Mouse (Mus musculus) liver, embryonic 11.5 days (tissue): ENCODE measurements at regions not wholly inside any gene's neighbourhood (a gene's known extent, or its start where the extent isn't known, plus 50 kb on each side); places are given as distances from the start of the nearest gene placed in this dataset.

ENCODE experiments used
- ATAC-seq: fragments of 200-750 bp; cut with Nextera tagmentation; replicated peaks from 2 replicates; pipeline ENCODE4 v1.8.0; 2017; ENCODE audit warnings: moderate number of reproducible peaks, mild to moderate bottlenecking, moderate TSS enrichment, moderate library complexity; ENCODE audit not compliant: low FRiP score
- DNase-seq: peaks from one replicate; pipeline ENCODE4 v3.0.0-alpha.2; 2017; ENCODE audit warnings: low spot score
- H3K27ac ChIP-seq: fragments of 300-500 bp; sonication (generic); 2 replicates; pipeline ENCODE4 v1.5.1; 2014; ENCODE audit warnings: mild to moderate bottlenecking, low read depth, low read length, control low read depth
- H3K27me3 ChIP-seq: fragments of 300-500 bp; sonication (generic); replicated peaks from 2 replicates; pipeline ENCODE4 v1.6.1; 2014; ENCODE audit warnings: low read length, mixed read lengths; ENCODE audit not compliant: control insufficient read depth, insufficient read depth
- H3K36me3 ChIP-seq: fragments of 300-500 bp; sonication (generic); 2 replicates; pipeline ENCODE4 v1.6.1; 2014; ENCODE audit warnings: mild to moderate bottlenecking, low read length, moderate library complexity, mixed read lengths; ENCODE audit not compliant: control insufficient read depth, insufficient read depth
- H3K4me1 ChIP-seq: fragments of 300-500 bp; sonication (generic); replicated peaks from 2 replicates; pipeline ENCODE4 v1.6.1; 2014; ENCODE audit warnings: low read length, mixed read lengths; ENCODE audit not compliant: control insufficient read depth, insufficient read depth
- H3K4me2 ChIP-seq: fragments of 300-500 bp; sonication (generic); 2 replicates; pipeline ENCODE4 v1.6.1; 2014; ENCODE audit warnings: mild to moderate bottlenecking, control low read depth, moderate library complexity
- H3K4me3 ChIP-seq: fragments of 300-500 bp; sonication (generic); 2 replicates; pipeline ENCODE4 v1.5.1; 2014; ENCODE audit warnings: low read depth, low read length, control low read depth
- H3K9ac ChIP-seq: fragments of 300-500 bp; sonication (generic); 2 replicates; pipeline ENCODE4 v1.6.1; 2014; ENCODE audit warnings: low read depth, low read length, control low read depth
- H3K9me3 ChIP-seq: fragments of 300-500 bp; sonication (generic); 2 replicates; pipeline ENCODE4 v1.6.1; 2016; ENCODE audit warnings: low read length, inconsistent platforms, mixed read lengths; ENCODE audit not compliant: control insufficient read depth
- WGBS: fragments of 180-500 bp; shearing (Covaris S2); extraction: QIAGEN DNeasy Blood & Tissue Kit; methylation state at CpG from one replicate; pipeline ENCODE4 v1.1.7; 2014; 5-methylcytosine and 5-hydroxymethylcytosine counted together

DNA sequence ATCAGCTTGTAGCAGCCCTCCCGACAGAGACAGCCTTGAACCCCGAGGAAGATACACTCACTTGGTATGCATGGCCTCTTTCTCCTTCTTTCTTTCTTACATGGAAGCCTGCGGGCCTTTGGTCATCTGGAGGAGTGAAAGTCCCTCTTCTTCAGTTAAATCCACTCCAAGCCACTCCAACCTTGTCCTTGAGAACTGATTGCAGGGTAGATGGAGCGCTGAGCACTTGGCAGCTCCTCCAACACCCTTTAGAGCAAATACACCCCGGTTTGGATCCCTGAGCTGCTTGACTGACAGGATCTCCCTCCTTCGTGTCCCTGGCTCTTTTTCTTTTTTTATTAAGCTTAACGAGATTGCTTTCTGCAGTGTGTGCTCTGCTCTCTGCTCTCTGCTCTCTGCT, 173.3 kb upstream of the Fam19a5 start:
- Histone ChIP-seq H3K9me3 (no peaks in the 10 kb centered on the region), H3K27me3 (no peaks in the 10 kb centered on the region), H3K27ac (no peak overlapping the region), H3K36me3 (no peaks in the 10 kb centered on the region), H3K4me3 (no peak overlapping the region), H3K9ac (no peak overlapping the region), H3K4me1 (no peaks in the 10 kb centered on the region), H3K4me2 (no peak overlapping the region)
- DNase-seq (no peak), ATAC-seq (no peak)
- WGBS: 70% methylated on average over 7 of the region's 7 CpGs

GRCm38 (mm10) chr15:87374670-87375069, 169.4 kb upstream of the Fam19a5 start:
- WGBS: 84% methylated on average over 13 of the region's 13 CpGs
- H3K36me3 ChIP-seq: no peaks in the 10 kb centered on the region
- DNase-seq (no peak), ATAC-seq (no peak)
- H3K4me1 ChIP-seq: no peaks in the 10 kb centered on the region
- no peak overlapping the region for H3K4me3 ChIP-seq
- H3K4me2 ChIP-seq: no peak overlapping the region
- H3K9ac ChIP-seq: no peak overlapping the region
- H3K27ac ChIP-seq: no peak overlapping the region
- H3K9me3 ChIP-seq: no peaks in the 10 kb centered on the region
- H3K27me3 ChIP-seq: no peaks in the 10 kb centered on the region

DNA sequence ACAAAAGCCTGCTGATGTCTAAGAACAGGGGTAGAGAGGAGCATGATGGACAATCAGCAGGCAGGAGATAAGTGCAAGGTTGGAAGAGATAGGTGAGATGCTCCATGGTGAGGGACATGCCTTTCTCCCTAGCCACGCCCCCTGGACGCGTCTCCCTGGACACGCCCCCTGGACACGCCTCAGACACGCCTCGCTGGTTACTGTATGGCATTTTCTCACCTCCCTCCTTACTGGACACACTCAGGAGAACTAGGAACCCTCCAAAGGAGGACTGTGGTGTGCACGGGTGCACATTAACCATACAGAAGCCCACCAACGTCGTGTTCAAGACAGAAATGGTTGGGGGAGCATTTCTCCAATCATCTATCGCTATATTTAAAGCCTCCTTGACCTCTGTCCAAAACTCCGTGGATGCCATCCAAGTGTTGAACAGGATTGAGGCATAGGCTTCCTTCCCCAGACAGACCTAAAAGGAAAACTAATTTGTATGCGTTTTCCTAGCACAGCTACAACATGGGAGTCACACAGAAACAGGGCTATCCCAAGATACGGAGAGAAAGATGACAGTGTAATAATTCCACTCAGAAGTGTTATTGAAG, 168.4 kb upstream of the Fam19a5 start:
- WGBS: 77% methylated on average over 14 of the region's 14 CpGs
- Histone ChIP-seq H3K27me3 (no peaks in the 10 kb centered on the region), H3K9ac (no peak overlapping the region), H3K4me2 (no peak overlapping the region), H3K4me3 (no peak overlapping the region), H3K9me3 (no peaks in the 10 kb centered on the region), H3K36me3 (no peaks in the 10 kb centered on the region), H3K4me1 (no peaks in the 10 kb centered on the region), H3K27ac (no peak overlapping the region)
- ATAC-seq (no peak), DNase-seq (no peak)

- H3K9me3 ChIP-seq: no peaks in the 10 kb centered on the region
- no peak overlapping the region for H3K27ac ChIP-seq
- H3K4me2 ChIP-seq: no peak overlapping the region
- no peaks in the 10 kb centered on the region for H3K27me3 ChIP-seq
- H3K4me3 ChIP-seq: no peak overlapping the region
- no peaks in the 10 kb centered on the region for H3K36me3 ChIP-seq
- no peak overlapping the region for H3K9ac ChIP-seq
- ATAC-seq (no peak), DNase-seq (no peak)
- 63% methylated on average over 6 of the region's 6 CpGs for WGBS
- H3K4me1 ChIP-seq: no peaks in the 10 kb centered on the region
Measured at GRCm38 (mm10) chr15:87383551-87384265, 160.4 kb upstream of the Fam19a5 start.

DNA sequence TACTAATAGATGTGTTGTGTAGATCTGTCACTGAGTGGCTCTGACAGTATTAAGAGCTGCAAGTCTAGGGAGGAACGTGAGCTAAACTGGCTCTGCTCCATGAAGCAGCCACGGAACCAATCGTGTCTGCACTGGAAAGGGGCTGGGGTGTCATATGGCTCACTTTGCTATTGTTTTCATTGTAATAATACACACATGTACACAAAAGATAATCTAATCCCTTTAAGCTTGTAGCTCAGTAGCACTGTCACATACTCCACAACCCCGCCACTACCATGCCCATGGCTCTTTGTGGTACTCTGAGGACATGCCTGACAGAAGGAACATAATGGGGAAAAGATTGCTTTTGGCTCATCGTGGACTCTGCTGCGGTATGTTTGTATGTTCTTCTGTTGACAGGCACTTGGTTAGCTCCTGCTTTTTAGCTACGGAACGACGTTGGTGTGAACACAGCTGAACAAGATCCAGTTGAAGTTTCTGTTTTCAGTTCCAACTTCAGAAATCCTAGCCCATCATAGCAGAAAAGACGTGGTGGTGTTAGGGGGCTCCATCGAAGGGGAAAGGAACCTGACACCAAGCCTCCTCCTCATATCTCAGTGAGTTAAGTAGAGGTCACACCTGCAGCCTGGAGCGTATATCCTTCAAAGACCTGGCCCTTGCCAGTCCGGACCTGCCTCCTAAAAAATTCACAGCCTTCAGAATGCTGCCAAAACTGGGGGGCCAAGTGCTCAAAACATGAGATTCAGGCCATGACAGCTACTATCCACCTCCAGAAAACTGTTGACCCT, 159.6 kb upstream of the Fam19a5 start:
- WGBS: 73% methylated on average over 13 of the region's 13 CpGs
- ATAC-seq: no peak
- Histone ChIP-seq H3K4me3 (no peak overlapping the region), H3K9me3 (no peaks in the 10 kb centered on the region), H3K9ac (no peak overlapping the region), H3K27ac (no peak overlapping the region), H3K36me3 (no peaks in the 10 kb centered on the region), H3K27me3 (no peaks in the 10 kb centered on the region), H3K4me2 (no peak overlapping the region), H3K4me1 (no peaks in the 10 kb centered on the region)
- no peak for DNase-seq

DNA sequence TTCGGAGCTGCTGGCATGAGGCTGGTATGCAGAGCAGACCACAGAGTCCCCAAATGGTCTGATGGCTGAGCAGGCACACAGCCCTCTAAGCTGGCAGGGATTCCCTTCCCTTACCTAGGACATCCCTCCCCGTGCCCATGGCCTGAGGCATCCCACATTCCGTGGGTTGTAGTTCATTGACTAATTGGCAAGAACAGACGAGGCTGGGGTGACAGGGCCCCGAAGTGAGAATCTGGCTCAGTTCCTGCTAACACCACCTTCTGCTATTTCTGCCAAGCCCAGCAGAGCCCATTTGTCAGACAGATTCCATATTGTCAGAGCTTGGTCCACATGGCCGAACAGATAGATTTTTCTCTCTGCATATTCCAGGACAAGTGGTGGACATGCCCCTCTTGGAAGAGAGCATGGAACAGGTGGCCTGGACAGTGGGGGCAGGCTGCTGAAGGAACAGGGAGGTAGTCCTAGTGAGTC, 157.6 kb upstream of the Fam19a5 start:
- ATAC-seq (no peak), DNase-seq (no peak)
- H3K4me2 ChIP-seq: no peak overlapping the region
- no peaks in the 10 kb centered on the region for H3K27me3 ChIP-seq
- no peak overlapping the region for H3K4me3 ChIP-seq
- H3K9ac ChIP-seq: no peak overlapping the region
- H3K4me1 ChIP-seq: no peaks in the 10 kb centered on the region
- H3K27ac ChIP-seq: no peak overlapping the region
- no peaks in the 10 kb centered on the region for H3K36me3 ChIP-seq
- no peaks in the 10 kb centered on the region for H3K9me3 ChIP-seq
- WGBS: 81% methylated on average over 6 of the region's 6 CpGs

DNA sequence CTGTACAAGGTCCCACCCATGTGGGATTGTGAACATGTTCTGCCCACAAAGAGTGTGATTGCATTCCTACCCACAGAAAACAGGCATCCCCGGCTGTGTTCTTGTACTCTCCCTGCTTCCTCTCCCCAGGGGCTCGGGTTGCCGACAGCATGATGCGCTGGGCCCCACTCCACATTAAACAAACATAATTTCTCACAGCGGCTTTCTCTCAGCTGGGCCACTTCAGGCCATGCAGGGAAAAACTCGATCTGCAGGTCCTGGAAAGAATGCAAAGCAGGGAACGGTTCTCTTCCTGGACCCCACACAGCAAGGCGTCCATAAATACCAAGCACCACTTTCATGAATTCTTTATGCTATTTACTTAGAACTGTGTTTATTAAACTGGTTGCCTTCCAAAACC, 152.7 kb upstream of the Fam19a5 start:
- Histone ChIP-seq H3K27me3 (no peaks in the 10 kb centered on the region), H3K9me3 (no peaks in the 10 kb centered on the region), H3K9ac (no peak overlapping the region), H3K36me3 (no peaks in the 10 kb centered on the region), H3K4me1 (no peaks in the 10 kb centered on the region), H3K27ac (no peak overlapping the region), H3K4me2 (no peak overlapping the region), H3K4me3 (no peak overlapping the region)
- ATAC-seq (no peak), DNase-seq (no peak)
- WGBS: 57% methylated on average over 8 of the region's 8 CpGs

DNA sequence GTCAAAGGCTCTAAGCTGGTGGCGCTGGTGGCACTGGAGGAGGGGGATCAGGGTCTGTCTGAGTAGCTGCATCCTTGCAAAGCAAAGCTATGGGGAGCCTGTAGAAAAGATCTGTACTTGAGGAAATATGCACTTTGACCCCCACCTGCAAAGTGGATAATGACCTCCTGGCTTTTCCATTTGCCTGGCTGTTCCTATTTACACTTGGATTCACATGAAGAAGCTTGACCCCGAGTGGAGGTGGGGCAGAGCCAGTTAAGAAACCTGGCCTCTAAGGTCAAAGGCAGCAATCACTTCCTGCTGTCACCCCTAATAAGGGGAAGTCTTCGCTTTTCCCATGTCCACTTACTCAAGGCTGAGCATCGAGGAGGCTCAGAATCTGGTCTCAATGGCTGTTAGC, 145.7 kb upstream of the Fam19a5 start:
- Histone ChIP-seq H3K36me3 (no peaks in the 10 kb centered on the region), H3K4me2 (no peak overlapping the region), H3K27ac (no peak overlapping the region), H3K9ac (no peak overlapping the region), H3K9me3 (no peaks in the 10 kb centered on the region; the same call in 1 of the 2 replicates), H3K27me3 (no peaks in the 10 kb centered on the region), H3K4me3 (no peak overlapping the region), H3K4me1 (no peaks in the 10 kb centered on the region)
- WGBS: 70% methylated on average over 4 of the region's 4 CpGs
- ATAC-seq: no peak
- no peak for DNase-seq
